Mouse (Mus musculus): ENCODE data around the gene Ppp2r1b.
"Not testable (repeated sequence)": the region's sequence is repeated elsewhere in the genome, so short reads cannot be mapped to it uniquely, and the experiment has no call there.

Gene Ppp2r1b

GRCm38 (mm10) chr9:50845081-50845480 is at the start of gene Ppp2r1b:
Gene Ppp2r1b (plus strand): TSS chr9:50845301.
- no peak for DNase-seq (ENCODE audit: low read depth)

- DNase-seq (ENCODE audit: low read depth): no peak
Observed at GRCm38 (mm10) chr9:50796776-50797175, 48.3 kb upstream of the Ppp2r1b start.

- DNase-seq (ENCODE audit: low read depth): no peak
Observed at GRCm38 (mm10) chr9:50797641-50798040, 47.5 kb upstream of the Ppp2r1b start.

- DNase-seq (ENCODE audit: low read depth): no peak
Observed at GRCm38 (mm10) chr9:50798368-50798767, 46.7 kb upstream of the Ppp2r1b start.

- DNase-seq (ENCODE audit: low read depth): peak; percentile 5
Observed at GRCm38 (mm10) chr9:50800985-50801384, 44.1 kb upstream of the Ppp2r1b start.

GRCm38 (mm10) chr9:50803055-50803671 is 41.9 kb upstream of the Ppp2r1b start:
- DNase-seq (ENCODE audit: low read depth): no peak

GRCm38 (mm10) chr9:50808471-50808870 is 36.6 kb upstream of the Ppp2r1b start:
- DNase-seq (ENCODE audit: low read depth): no peak

- no peak for DNase-seq (ENCODE audit: low read depth)
Observed at GRCm38 (mm10) chr9:50809146-50809545, 36.0 kb upstream of the Ppp2r1b start.

GRCm38 (mm10) chr9:50811187-50811586 is 33.9 kb upstream of the Ppp2r1b start:
- DNase-seq (ENCODE audit: low read depth): no peak

- DNase-seq (ENCODE audit: low read depth): no peak
Observed at GRCm38 (mm10) chr9:50811746-50812145, 33.4 kb upstream of the Ppp2r1b start.

- no peak for DNase-seq (ENCODE audit: low read depth)
Observed at GRCm38 (mm10) chr9:50813796-50814195, 31.3 kb upstream of the Ppp2r1b start.

- DNase-seq (ENCODE audit: low read depth): no peak
Observed at GRCm38 (mm10) chr9:50815666-50816065, 29.4 kb upstream of the Ppp2r1b start.

GRCm38 (mm10) chr9:50816512-50816911 is 28.6 kb upstream of the Ppp2r1b start:
- DNase-seq (ENCODE audit: low read depth): no peak

GRCm38 (mm10) chr9:50818050-50818449 is 27.1 kb upstream of the Ppp2r1b start:
- no peak for DNase-seq (ENCODE audit: low read depth)

- no peak for DNase-seq (ENCODE audit: low read depth)
Observed at GRCm38 (mm10) chr9:50819716-50820115, 25.4 kb upstream of the Ppp2r1b start.

GRCm38 (mm10) chr9:50821651-50822050 is 23.4 kb upstream of the Ppp2r1b start:
- no peak for DNase-seq (ENCODE audit: low read depth)

- DNase-seq (ENCODE audit: low read depth): no peak
Observed at GRCm38 (mm10) chr9:50822216-50822615, 22.9 kb upstream of the Ppp2r1b start.

GRCm38 (mm10) chr9:50823779-50824453 is 21.2 kb upstream of the Ppp2r1b start:
- DNase-seq (ENCODE audit: low read depth): no peak

- no peak for DNase-seq (ENCODE audit: low read depth)
Observed at GRCm38 (mm10) chr9:50831514-50831913, 13.6 kb upstream of the Ppp2r1b start.

- no peak for DNase-seq (ENCODE audit: low read depth)
Observed at GRCm38 (mm10) chr9:50832162-50832561, 12.9 kb upstream of the Ppp2r1b start.

- DNase-seq (ENCODE audit: low read depth): not testable (repeated sequence)
Observed at GRCm38 (mm10) chr9:50832582-50832981, 12.5 kb upstream of the Ppp2r1b start.

- no peak for DNase-seq (ENCODE audit: low read depth)
Observed at GRCm38 (mm10) chr9:50833786-50834185, 11.3 kb upstream of the Ppp2r1b start.

- DNase-seq (ENCODE audit: low read depth): peak; percentile 23
Observed at GRCm38 (mm10) chr9:50835068-50835705, 9.9 kb upstream of the Ppp2r1b start.

Measured in fibroblast of lung, adult 2 months (primary cell).